Mouse (Mus musculus) left cerebral cortex, postnatal 4 days (tissue): ENCODE results near the gene Nle1. TPM values are rescaled to one million over a fixed set of nuclear protein-coding genes. Genes with fewer than 3 reads are reported as not detected.

ENCODE experiments used
- total RNA-seq, 2 experiments: library from RNA; stranded (reverse); gene quantifications; 2 replicates each; pipeline ENCODE4 v1.2.3; 2021

The Nle1 gene
- total RNA-seq, 2 experiments from 2014 or later: 50.0 to 51.3 TPM

Other genes with a start within 250 kb of the Nle1 start
- gene Cct6b, start 144.1 kb downstream of the Nle1 start, total RNA-seq: under 1 TPM; 0.28 to 0.32 TPM
- gene Zfp830, start 144.1 kb downstream of the Nle1 start, total RNA-seq: 10 to 100 TPM; 15.1 to 15.5 TPM
- gene Lig3, start 127.3 kb downstream of the Nle1 start, total RNA-seq: 10 to 100 TPM; 41.4 to 43.5 TPM
- gene Rffl, start 37.2 kb downstream of the Nle1 start, total RNA-seq: 1 to 10 TPM; 2.7 to 3.0 TPM
- 10 to 100 TPM; 12.1 to 12.5 TPM for gene Rad51d, start 17.8 kb downstream of the Nle1 start, total RNA-seq
- gene Fndc8, start 16.3 kb downstream of the Nle1 start, total RNA-seq: not detected
- gene Unc45b, start 2.1 kb upstream of the Nle1 start, total RNA-seq: 1 to 10 TPM; 4.2 to 4.8 TPM
- gene Slfn5, start 42.9 kb upstream of the Nle1 start, total RNA-seq: 1 to 10 TPM; 2.6 to 4.2 TPM
- gene Slfn9, start 83.4 kb upstream of the Nle1 start, total RNA-seq: 1 to 10 TPM; 1.2 to 1.8 TPM
- gene Slfn8, start 112.4 kb upstream of the Nle1 start, total RNA-seq: under 1 TPM in 1 of 2 experiments, not detected in 1; 0.12 TPM
- gene Slfn2, start 156.7 kb upstream of the Nle1 start, total RNA-seq: under 1 TPM; 0.42 to 0.68 TPM
- gene Slfn1, start 208.4 kb upstream of the Nle1 start, total RNA-seq: not detected